Mouse (Mus musculus): Measurements from ENCODE around the gene Zbtb2. TPM values are rescaled to one million over a fixed set of nuclear protein-coding genes. Genes with fewer than 3 reads are reported as not detected.

Zbtb2 gene
- polyA plus RNA-seq, 1 experiment from 2014 or later: 14.8 TPM

GRCm38 (mm10) chr10:4354371-4355260 lies 33.3 kb downstream of the Zbtb2 start:
- Histone ChIP-seq H3K4me3 (ENCODE audit: low read depth, low read length) (no peak overlapping the region), H3K4me1 (ENCODE audit: control insufficient read depth, insufficient read depth, low read length) (no peaks in the 10 kb centered on the region), H3K27me3 (ENCODE audit: control insufficient read depth, insufficient read depth, low read depth, low read length) (no peaks in the 10 kb centered on the region), H3K27ac (ENCODE audit: low read length) (no peak overlapping the region), H3K9me3 (replicated peaks; ENCODE audit: control insufficient read depth, low read length, poor library complexity, severe bottlenecking) (no peaks in the 10 kb centered on the region), H3K4me2 (ENCODE audit: low read length) (no peak overlapping the region), H3K36me3 (ENCODE audit: control insufficient read depth, insufficient read depth, low read length) (peaks cover 15% of the 10 kb centered on the region), H3K9ac (ENCODE audit: low read depth, low read length) (no peak overlapping the region)
- ATAC-seq: no peak
- WGBS: 93% methylated on average over 38 of the region's 38 CpGs

GRCm38 (mm10) chr10:4347591-4347990 lies 40.3 kb downstream of the Zbtb2 start:
- Histone ChIP-seq H3K36me3 (ENCODE audit: control insufficient read depth, insufficient read depth, low read length) (no peaks in the 10 kb centered on the region), H3K4me3 (ENCODE audit: low read depth, low read length) (no peak overlapping the region), H3K9me3 (replicated peaks; ENCODE audit: control insufficient read depth, low read length, poor library complexity, severe bottlenecking) (no peaks in the 10 kb centered on the region), H3K9ac (ENCODE audit: low read depth, low read length) (no peak overlapping the region), H3K4me2 (ENCODE audit: low read length) (no peak overlapping the region), H3K27me3 (ENCODE audit: control insufficient read depth, insufficient read depth, low read depth, low read length) (no peaks in the 10 kb centered on the region), H3K27ac (ENCODE audit: low read length) (no peak overlapping the region), H3K4me1 (ENCODE audit: control insufficient read depth, insufficient read depth, low read length) (peaks cover 5% of the 10 kb centered on the region; the same call in 1 of the 2 replicates)
- WGBS: 97% methylated on average over 14 of the region's 14 CpGs
- no peak for ATAC-seq

- 0 out of 2 replicates have a peak overlapping the region, but pooled peaks have one; percentile 41 for H3K9ac ChIP-seq (ENCODE audit: low read depth, low read length)
- no peaks in the 10 kb centered on the region for H3K36me3 ChIP-seq (ENCODE audit: control insufficient read depth, insufficient read depth, low read length)
- peak; percentile 47 for ATAC-seq
- H3K9me3 ChIP-seq (replicated peaks; ENCODE audit: control insufficient read depth, low read length, poor library complexity, severe bottlenecking): no peaks in the 10 kb centered on the region
- H3K4me1 ChIP-seq (ENCODE audit: control insufficient read depth, insufficient read depth, low read length): peaks cover 5% of the 10 kb centered on the region; the same call in 1 of the 2 replicates
- no peaks in the 10 kb centered on the region for H3K27me3 ChIP-seq (ENCODE audit: control insufficient read depth, insufficient read depth, low read depth, low read length)
- WGBS: 60% methylated on average over 4 of the region's 4 CpGs
- H3K4me2 ChIP-seq (ENCODE audit: low read length): peak overlapping the region; percentile 61
- H3K4me3 ChIP-seq (ENCODE audit: low read depth, low read length): no peak overlapping the region; the same call in 1 of the 2 replicates
- no peak overlapping the region for H3K27ac ChIP-seq (ENCODE audit: low read length)
These were observed 40.8 kb downstream of the Zbtb2 start for GRCm38 (mm10) chr10:4347136-4347492.

- peak overlapping the region; percentile 61 for H3K4me2 ChIP-seq (ENCODE audit: low read length)
- H3K27ac ChIP-seq (ENCODE audit: low read length): no peak overlapping the region
- 6% methylated on average over 23 of the region's 28 CpGs for WGBS
- peak overlapping the region; percentile 41; the same call in 1 of the 2 replicates for H3K9ac ChIP-seq (ENCODE audit: low read depth, low read length)
- peak; percentile 86 for ATAC-seq
- H3K4me3 ChIP-seq (ENCODE audit: low read depth, low read length): peak overlapping the region; percentile 26
- H3K9me3 ChIP-seq (replicated peaks; ENCODE audit: control insufficient read depth, low read length, poor library complexity, severe bottlenecking): no peaks in the 10 kb centered on the region
- H3K4me1 ChIP-seq (ENCODE audit: control insufficient read depth, insufficient read depth, low read length): peaks cover 5% of the 10 kb centered on the region; the same call in 1 of the 2 replicates
- no peaks in the 10 kb centered on the region for H3K27me3 ChIP-seq (ENCODE audit: control insufficient read depth, insufficient read depth, low read depth, low read length)
- H3K36me3 ChIP-seq (ENCODE audit: control insufficient read depth, insufficient read depth, low read length): no peaks in the 10 kb centered on the region
These were observed 41.3 kb downstream of the Zbtb2 start for GRCm38 (mm10) chr10:4346489-4347135.

GRCm38 (mm10) chr10:4341430-4341829 lies 46.5 kb downstream of the Zbtb2 start:
- H3K9me3 ChIP-seq (replicated peaks; ENCODE audit: control insufficient read depth, low read length, poor library complexity, severe bottlenecking): no peaks in the 10 kb centered on the region
- H3K9ac ChIP-seq (ENCODE audit: low read depth, low read length): no peak overlapping the region
- no peaks in the 10 kb centered on the region for H3K4me1 ChIP-seq (ENCODE audit: control insufficient read depth, insufficient read depth, low read length)
- ATAC-seq: no peak
- H3K4me2 ChIP-seq (ENCODE audit: low read length): no peak overlapping the region
- no peak overlapping the region for H3K4me3 ChIP-seq (ENCODE audit: low read depth, low read length)
- H3K27me3 ChIP-seq (ENCODE audit: control insufficient read depth, insufficient read depth, low read depth, low read length): no peaks in the 10 kb centered on the region
- no peaks in the 10 kb centered on the region for H3K36me3 ChIP-seq (ENCODE audit: control insufficient read depth, insufficient read depth, low read length)
- 31% methylated on average over 2 of the region's 2 CpGs for WGBS
- H3K27ac ChIP-seq (ENCODE audit: low read length): no peak overlapping the region

- Histone ChIP-seq H3K4me2 (ENCODE audit: low read length) (no peak overlapping the region), H3K36me3 (ENCODE audit: control insufficient read depth, insufficient read depth, low read length) (no peaks in the 10 kb centered on the region), H3K27ac (ENCODE audit: low read length) (no peak overlapping the region), H3K4me1 (ENCODE audit: control insufficient read depth, insufficient read depth, low read length) (peaks cover 9% of the 10 kb centered on the region), H3K4me3 (ENCODE audit: low read depth, low read length) (no peak overlapping the region), H3K27me3 (ENCODE audit: control insufficient read depth, insufficient read depth, low read depth, low read length) (no peaks in the 10 kb centered on the region; the same call in 1 of the 2 replicates), H3K9me3 (replicated peaks; ENCODE audit: control insufficient read depth, low read length, poor library complexity, severe bottlenecking) (no peaks in the 10 kb centered on the region), H3K9ac (ENCODE audit: low read depth, low read length) (no peak overlapping the region)
- ATAC-seq: no peak
- 49% methylated on average over 15 of the region's 15 CpGs for WGBS
These were observed 48.9 kb downstream of the Zbtb2 start for GRCm38 (mm10) chr10:4338863-4339461.

GRCm38 (mm10) chr10:4334039-4334683 lies 53.7 kb downstream of the Zbtb2 start:
- no peaks in the 10 kb centered on the region; the same call in 1 of the 2 replicates for H3K27me3 ChIP-seq (ENCODE audit: control insufficient read depth, insufficient read depth, low read depth, low read length)
- H3K36me3 ChIP-seq (ENCODE audit: control insufficient read depth, insufficient read depth, low read length): no peaks in the 10 kb centered on the region
- H3K4me1 ChIP-seq (ENCODE audit: control insufficient read depth, insufficient read depth, low read length): peaks cover 14% of the 10 kb centered on the region
- peak; percentile 65 for ATAC-seq
- WGBS: 8% methylated on average over 27 of the region's 27 CpGs
- H3K9me3 ChIP-seq (replicated peaks; ENCODE audit: control insufficient read depth, low read length, poor library complexity, severe bottlenecking): no peaks in the 10 kb centered on the region
- peak overlapping the region; percentile 32 for H3K4me3 ChIP-seq (ENCODE audit: low read depth, low read length)
- H3K27ac ChIP-seq (ENCODE audit: low read length): no peak overlapping the region
- H3K9ac ChIP-seq (ENCODE audit: low read depth, low read length): 0 out of 2 replicates have a peak overlapping the region, but pooled peaks have one; percentile 35
- peak overlapping the region; percentile 73 for H3K4me2 ChIP-seq (ENCODE audit: low read length)

GRCm38 (mm10) chr10:4333319-4333718 lies 54.6 kb downstream of the Zbtb2 start:
- peaks cover 14% of the 10 kb centered on the region for H3K4me1 ChIP-seq (ENCODE audit: control insufficient read depth, insufficient read depth, low read length)
- H3K9me3 ChIP-seq (replicated peaks; ENCODE audit: control insufficient read depth, low read length, poor library complexity, severe bottlenecking): no peaks in the 10 kb centered on the region
- H3K9ac ChIP-seq (ENCODE audit: low read depth, low read length): 0 out of 2 replicates have a peak overlapping the region, but pooled peaks have one; percentile 12
- no peak overlapping the region for H3K4me3 ChIP-seq (ENCODE audit: low read depth, low read length)
- H3K27ac ChIP-seq (ENCODE audit: low read length): no peak overlapping the region
- peak overlapping the region; percentile 73; the same call in 1 of the 2 replicates for H3K4me2 ChIP-seq (ENCODE audit: low read length)
- 9% methylated on average over 8 of the region's 8 CpGs for WGBS
- peak; percentile 34 for ATAC-seq
- H3K27me3 ChIP-seq (ENCODE audit: control insufficient read depth, insufficient read depth, low read depth, low read length): no peaks in the 10 kb centered on the region; the same call in 1 of the 2 replicates
- no peaks in the 10 kb centered on the region for H3K36me3 ChIP-seq (ENCODE audit: control insufficient read depth, insufficient read depth, low read length)
